Mouse (Mus musculus): ENCODE measurements at regions not wholly inside any gene's neighbourhood (a gene's known extent, or its start where the extent isn't known, plus 50 kb on each side); places are given as distances from the start of the nearest gene placed in this dataset.

- DNase-seq (ENCODE audit: low spot score in 2 of 2), result no peak
These were observed 150.7 kb upstream of the Rgmb start for GRCm38 (mm10) chr17:15981558-15981957.

GRCm38 (mm10) chr17:15977374-15978031, 146.7 kb upstream of the Rgmb start:
- DNase-seq (ENCODE audit: low spot score in 2 of 2), result no peak

GRCm38 (mm10) chr17:15971351-15971685, 140.5 kb upstream of the Rgmb start:
- no peak for DNase-seq (ENCODE audit: low spot score in 2 of 2)

GRCm38 (mm10) chr17:15970481-15971350, 139.9 kb upstream of the Rgmb start:
- DNase-seq (ENCODE audit: low spot score in 2 of 2), result no peak

GRCm38 (mm10) chr17:15968331-15968730, 137.5 kb upstream of the Rgmb start:
- DNase-seq (ENCODE audit: low spot score in 2 of 2), result no peak

- DNase-seq (ENCODE audit: low spot score in 2 of 2), result no peak
These were observed 124.8 kb upstream of the Rgmb start for GRCm38 (mm10) chr17:15955656-15956055.

- no peak for DNase-seq (ENCODE audit: low spot score in 2 of 2)
These were observed 120.8 kb upstream of the Rgmb start for GRCm38 (mm10) chr17:15951641-15952040.

- no peak for DNase-seq (ENCODE audit: low spot score in 2 of 2)
These were observed 118.9 kb upstream of the Rgmb start for GRCm38 (mm10) chr17:15949753-15950152.

GRCm38 (mm10) chr17:15942378-15942777, 111.5 kb upstream of the Rgmb start:
- no peak for DNase-seq (ENCODE audit: low spot score in 2 of 2)

- no peak for DNase-seq (ENCODE audit: low spot score in 2 of 2)
These were observed 87.8 kb upstream of the Rgmb start for GRCm38 (mm10) chr17:15918609-15919008.

- DNase-seq (ENCODE audit: low spot score in 2 of 2), result no peak
These were observed 68.0 kb upstream of the Rgmb start for GRCm38 (mm10) chr17:15898689-15899419.

GRCm38 (mm10) chr17:15895968-15896367, 65.1 kb upstream of the Rgmb start:
- no peak for DNase-seq (ENCODE audit: low spot score in 2 of 2)

- no peak for DNase-seq (ENCODE audit: low spot score in 2 of 2)
These were observed 61.2 kb upstream of the Rgmb start for GRCm38 (mm10) chr17:15891896-15892675.

GRCm38 (mm10) chr17:15890595-15891140, 59.8 kb upstream of the Rgmb start:
- no peak for DNase-seq (ENCODE audit: low spot score in 2 of 2)

GRCm38 (mm10) chr17:15882803-15883202, 52.0 kb upstream of the Rgmb start:
- no peak for DNase-seq (ENCODE audit: low spot score in 2 of 2)

GRCm38 (mm10) chr17:15882245-15882644, 51.4 kb upstream of the Rgmb start:
- DNase-seq (ENCODE audit: low spot score in 2 of 2), result no peak

Data from adrenal gland, adult 18-20 months (tissue).